Mouse (Mus musculus) neural tube, embryonic 12.5 days (tissue): ENCODE data around the gene Nkiras2. TPM values are rescaled to one million over a fixed set of nuclear protein-coding genes. Genes with fewer than 3 reads are reported as not detected.
"Not testable (repeated sequence)": the region's sequence is repeated elsewhere in the genome, so short reads cannot be mapped to it uniquely, and the experiment has no call there.

Experiments used
- ATAC-seq: fragments of 200-750 bp; cut with Nextera tagmentation; 2 replicates; pipeline ENCODE4 v1.8.0; 2017; ENCODE audit warnings: low read depth, mild to moderate bottlenecking, moderate TSS enrichment, moderate library complexity; ENCODE audit not compliant: low FRiP score
- H3K27ac ChIP-seq: fragments of 300-500 bp; sonication (generic); 2 replicates; pipeline ENCODE4 v1.5.1; 2016
- H3K27me3 ChIP-seq: fragments of 300-500 bp; sonication (generic); replicated peaks from 2 replicates; pipeline ENCODE4 v1.6.1; 2016; ENCODE audit warnings: mild to moderate bottlenecking
- H3K36me3 ChIP-seq: fragments of 300-500 bp; sonication (generic); 2 replicates; pipeline ENCODE4 v1.6.1; 2016; ENCODE audit warnings: mild to moderate bottlenecking
- H3K4me1 ChIP-seq: fragments of 300-500 bp; sonication (generic); 2 replicates; pipeline ENCODE4 v1.6.1; 2016
- H3K4me2 ChIP-seq: fragments of 300-500 bp; sonication (generic); replicated peaks from 2 replicates; pipeline ENCODE4 v1.6.1; 2016; ENCODE audit warnings: mild to moderate bottlenecking
- H3K4me3 ChIP-seq: fragments of 300-500 bp; sonication (generic); 2 replicates; pipeline ENCODE4 v1.5.1; 2016
- H3K9ac ChIP-seq: fragments of 300-500 bp; sonication (generic); 2 replicates; pipeline ENCODE4 v1.6.1; 2016; ENCODE audit warnings: mild to moderate bottlenecking
- H3K9me3 ChIP-seq: fragments of 300-500 bp; sonication (generic); 2 replicates; pipeline ENCODE4 v1.6.1; 2016; ENCODE audit warnings: mild to moderate bottlenecking
- WGBS: fragments of 180-500 bp; shearing (Covaris S2); methylation state at CpG from one replicate; pipeline ENCODE4 v1.1.7; 2016; 5-methylcytosine and 5-hydroxymethylcytosine counted together
- polyA plus RNA-seq: library from polyadenylated mRNA; unstranded; fragments of >200 nt; fragmentation: Nextera tagmentation; extraction: Ambion mirVana; gene quantifications from 2 replicates; pipeline ENCODE4 v1.2.1, GENCODE M21; 2016

Gene Nkiras2
- polyA plus RNA-seq, 1 experiment from 2014 or later = 106 TPM

DNA sequence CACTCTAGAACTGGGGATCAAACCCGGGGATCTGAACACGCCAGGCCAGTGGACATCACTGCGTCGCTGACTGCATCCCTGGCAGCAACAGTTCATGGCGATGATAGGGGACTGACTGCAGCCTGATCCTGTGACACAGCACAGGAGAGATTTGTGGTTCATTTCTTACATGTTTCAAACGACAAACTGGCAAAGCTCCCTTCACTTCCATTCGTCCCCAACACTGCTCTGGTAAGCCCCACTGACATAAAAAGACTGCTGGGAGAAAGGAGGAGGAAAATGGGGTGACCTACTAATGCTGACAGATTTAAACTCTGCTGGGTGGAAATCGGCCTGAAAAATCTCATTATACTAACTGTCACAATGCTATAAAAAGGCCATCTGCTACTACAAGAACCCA lies 15.2 kb upstream of the Nkiras2 start:
- H3K36me3 ChIP-seq = peaks cover 33% of the 10 kb centered on the region
- H3K27me3 ChIP-seq = no peaks in the 10 kb centered on the region
- no peaks in the 10 kb centered on the region for H3K9me3 ChIP-seq
- peaks cover 3% of the 10 kb centered on the region; the same call in 1 of the 2 replicates for H3K4me1 ChIP-seq
- no peak overlapping the region for H3K27ac ChIP-seq
- no peak for ATAC-seq
- H3K9ac ChIP-seq = no peak overlapping the region
- 86% methylated on average over 8 of the region's 8 CpGs for WGBS
- H3K4me3 ChIP-seq = no peak overlapping the region
- H3K4me2 ChIP-seq = no peak overlapping the region

DNA sequence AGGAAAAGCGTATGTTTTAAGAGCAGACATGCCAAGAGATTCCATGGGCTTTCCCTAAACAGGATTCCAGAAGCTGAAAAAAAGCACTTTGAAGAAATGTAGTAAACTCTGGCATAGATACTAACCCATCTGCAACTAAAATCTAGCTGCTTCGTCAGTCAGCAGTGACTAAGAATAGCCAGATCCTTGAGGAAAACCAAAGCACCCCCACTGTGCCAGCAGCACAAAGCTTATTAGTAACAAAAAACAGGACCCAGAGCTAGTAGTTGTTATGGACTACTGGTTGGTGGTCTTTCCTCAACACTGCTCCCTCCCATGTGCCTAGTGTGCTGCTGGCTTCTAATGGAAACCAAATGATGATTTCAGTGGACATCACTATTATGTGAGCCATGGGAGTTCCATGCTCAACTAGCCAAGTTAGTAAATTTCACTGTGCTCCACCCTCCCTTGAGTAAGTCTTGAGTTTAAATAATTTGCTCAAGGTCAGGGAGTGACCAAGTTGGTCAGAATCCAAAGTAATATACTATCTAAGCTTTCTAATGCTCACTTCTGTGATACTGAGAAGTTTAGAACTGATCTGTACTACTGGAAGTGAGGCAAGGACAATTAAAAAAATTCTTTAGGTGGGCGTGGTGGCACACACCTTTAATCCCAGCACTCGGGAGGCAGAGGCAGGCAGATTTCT lies 14.6 kb upstream of the Nkiras2 start:
- H3K4me1 ChIP-seq = peaks cover 3% of the 10 kb centered on the region; the same call in 1 of the 2 replicates
- peaks cover 27% of the 10 kb centered on the region for H3K36me3 ChIP-seq
- H3K27me3 ChIP-seq = no peaks in the 10 kb centered on the region
- H3K9me3 ChIP-seq = no peaks in the 10 kb centered on the region
- no peak overlapping the region for H3K4me3 ChIP-seq
- no peak overlapping the region for H3K27ac ChIP-seq
- no peak overlapping the region for H3K9ac ChIP-seq
- ATAC-seq = no peak
- 87% methylated on average over 4 of the region's 4 CpGs for WGBS
- H3K4me2 ChIP-seq = no peak overlapping the region

DNA sequence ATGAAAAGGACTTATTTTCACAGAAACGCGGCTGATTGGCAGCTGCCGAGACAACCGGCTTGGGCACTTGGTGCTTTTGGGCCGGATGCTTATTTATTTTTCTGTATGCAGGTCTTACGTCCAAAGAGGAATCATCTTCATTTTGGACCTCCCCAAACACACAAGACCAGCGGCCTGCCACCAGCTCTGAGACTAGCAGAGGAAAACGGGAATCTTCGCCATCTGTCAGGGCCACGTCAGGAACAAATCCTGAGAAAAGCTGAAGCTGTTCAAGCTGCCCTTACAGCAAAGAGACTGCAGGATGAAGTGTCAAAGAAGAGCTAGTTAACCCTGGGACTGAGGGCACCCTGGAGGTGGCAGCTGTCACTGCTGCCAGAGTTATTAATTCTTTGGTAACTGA lies 13.6 kb upstream of the Nkiras2 start:
- H3K36me3 ChIP-seq = peaks cover 18% of the 10 kb centered on the region
- H3K4me1 ChIP-seq = peaks cover 3% of the 10 kb centered on the region; the same call in 1 of the 2 replicates
- H3K4me3 ChIP-seq = no peak overlapping the region
- H3K27ac ChIP-seq = no peak overlapping the region
- no peaks in the 10 kb centered on the region for H3K9me3 ChIP-seq
- H3K9ac ChIP-seq = no peak overlapping the region
- H3K4me2 ChIP-seq = no peak overlapping the region
- WGBS = 86% methylated on average over 10 of the region's 10 CpGs
- no peak for ATAC-seq
- no peaks in the 10 kb centered on the region for H3K27me3 ChIP-seq

DNA sequence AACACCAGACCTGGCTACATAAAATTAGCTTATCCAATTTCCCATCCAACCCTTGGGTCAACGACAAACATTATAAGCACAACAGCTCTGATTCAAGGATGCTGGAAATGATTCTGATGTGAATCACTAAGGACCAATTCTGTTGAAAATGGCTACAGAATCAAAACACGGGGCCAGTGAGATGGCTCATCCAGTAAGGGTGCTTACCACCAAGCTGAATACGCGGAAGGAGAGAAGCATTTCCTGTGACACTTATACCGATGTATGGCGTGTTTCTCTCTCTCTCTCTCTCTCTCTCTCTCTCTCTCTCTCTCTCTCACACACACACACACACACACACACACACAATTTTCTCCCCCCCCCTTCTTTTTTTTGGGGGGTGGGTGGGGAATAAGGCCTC lies 11.9 kb upstream of the Nkiras2 start:
- Histone ChIP-seq H3K27ac (no peak overlapping the region), H3K4me3 (no peak overlapping the region), H3K9ac (no peak overlapping the region), H3K4me2 (no peak overlapping the region), H3K36me3 (peaks cover 5% of the 10 kb centered on the region), H3K27me3 (no peaks in the 10 kb centered on the region), H3K4me1 (peaks cover 3% of the 10 kb centered on the region; the same call in 1 of the 2 replicates), H3K9me3 (no peaks in the 10 kb centered on the region)
- WGBS = 92% methylated on average over 6 of the region's 6 CpGs
- ATAC-seq = no peak

DNA sequence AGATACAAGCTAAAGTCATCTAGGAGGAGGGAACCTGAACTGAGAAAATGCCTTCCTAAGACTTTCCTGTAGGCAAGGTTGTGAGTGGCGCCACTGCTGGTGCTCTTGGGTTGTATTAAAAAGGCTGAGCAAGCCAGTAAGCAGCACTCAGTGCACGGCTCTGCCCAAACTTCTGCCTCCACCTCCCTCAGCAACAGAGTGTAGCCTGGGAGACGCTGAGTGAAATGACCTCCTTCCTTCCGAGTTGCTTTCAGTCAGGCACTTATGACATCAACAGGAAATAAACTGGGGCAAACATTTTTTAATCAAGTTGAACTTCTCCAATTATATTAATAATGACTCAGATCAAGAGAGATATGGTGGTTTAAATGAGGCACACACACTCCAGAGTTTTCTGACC lies 10.2 kb upstream of the Nkiras2 start:
- peaks cover 5% of the 10 kb centered on the region for H3K36me3 ChIP-seq
- no peak overlapping the region for H3K4me3 ChIP-seq
- H3K4me1 ChIP-seq = peaks cover 3% of the 10 kb centered on the region; the same call in 1 of the 2 replicates
- ATAC-seq = no peak
- no peaks in the 10 kb centered on the region for H3K9me3 ChIP-seq
- H3K9ac ChIP-seq = no peak overlapping the region
- H3K27me3 ChIP-seq = no peaks in the 10 kb centered on the region
- 82% methylated on average over 4 of the region's 4 CpGs for WGBS
- H3K27ac ChIP-seq = no peak overlapping the region
- H3K4me2 ChIP-seq = no peak overlapping the region

GRCm38 (mm10) chr11:100609355-100609996 lies 9.6 kb upstream of the Nkiras2 start:
- Histone ChIP-seq H3K9ac (no peak overlapping the region), H3K4me1 (peaks cover under 1% of the 10 kb centered on the region; the same call in 1 of the 2 replicates), H3K4me2 (no peak overlapping the region), H3K36me3 (peaks cover 5% of the 10 kb centered on the region), H3K27me3 (no peaks in the 10 kb centered on the region), H3K27ac (no peak overlapping the region), H3K4me3 (no peak overlapping the region), H3K9me3 (no peaks in the 10 kb centered on the region)
- WGBS = 90% methylated on average over 5 of the region's 5 CpGs
- no peak for ATAC-seq

DNA sequence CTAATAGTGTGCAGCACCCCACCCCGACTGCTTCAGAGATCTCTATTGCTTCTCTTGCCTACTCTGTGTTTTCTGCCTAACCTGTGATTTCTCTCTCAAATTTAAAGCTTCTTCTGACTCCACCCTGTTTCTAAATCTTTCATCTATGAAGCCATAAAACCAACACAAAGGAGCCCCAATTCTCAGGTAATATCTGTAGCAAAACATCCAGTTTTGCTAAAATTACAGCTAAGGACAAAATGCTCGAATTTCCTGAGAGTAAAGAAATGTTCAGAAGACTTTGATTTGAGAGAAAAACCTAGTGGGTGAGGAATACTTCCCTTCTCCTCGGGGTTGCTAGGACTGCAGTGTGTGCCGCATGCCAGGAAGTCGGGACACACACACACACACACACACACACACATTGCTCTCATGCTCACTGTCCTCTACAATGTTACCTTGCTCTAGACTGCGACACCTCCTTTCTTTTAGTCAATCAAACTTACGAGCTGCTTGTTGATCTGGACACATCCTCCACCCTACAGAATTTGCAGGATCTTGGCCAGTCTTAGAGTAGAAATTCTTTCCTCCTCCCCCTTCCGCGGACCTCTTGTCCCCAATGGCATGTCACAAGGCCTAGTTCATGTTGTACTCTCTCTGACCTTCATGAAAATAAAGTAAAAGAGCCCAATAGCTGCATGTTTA lies 8.9 kb upstream of the Nkiras2 start:
- no peak overlapping the region for H3K4me3 ChIP-seq
- no peak for ATAC-seq
- H3K9me3 ChIP-seq = no peaks in the 10 kb centered on the region
- 86% methylated on average over 9 of the region's 9 CpGs for WGBS
- H3K27ac ChIP-seq = no peak overlapping the region
- H3K9ac ChIP-seq = no peak overlapping the region
- H3K4me2 ChIP-seq = no peak overlapping the region
- no peaks in the 10 kb centered on the region for H3K4me1 ChIP-seq
- H3K27me3 ChIP-seq = no peaks in the 10 kb centered on the region
- H3K36me3 ChIP-seq = peaks cover 5% of the 10 kb centered on the region

GRCm38 (mm10) chr11:100611627-100612026 lies 7.4 kb upstream of the Nkiras2 start:
- H3K36me3 ChIP-seq = peaks cover 5% of the 10 kb centered on the region
- H3K4me2 ChIP-seq = no peak overlapping the region
- no peaks in the 10 kb centered on the region for H3K4me1 ChIP-seq
- H3K27me3 ChIP-seq = no peaks in the 10 kb centered on the region
- no peak overlapping the region for H3K27ac ChIP-seq
- 94% methylated on average over 6 of the region's 6 CpGs for WGBS
- H3K9ac ChIP-seq = no peak overlapping the region
- H3K4me3 ChIP-seq = no peak overlapping the region
- ATAC-seq = no peak
- H3K9me3 ChIP-seq = no peaks in the 10 kb centered on the region

GRCm38 (mm10) chr11:100613241-100613640 lies 5.8 kb upstream of the Nkiras2 start:
- peaks cover 2% of the 10 kb centered on the region for H3K36me3 ChIP-seq
- 89% methylated on average over 3 of the region's 3 CpGs for WGBS

DNA sequence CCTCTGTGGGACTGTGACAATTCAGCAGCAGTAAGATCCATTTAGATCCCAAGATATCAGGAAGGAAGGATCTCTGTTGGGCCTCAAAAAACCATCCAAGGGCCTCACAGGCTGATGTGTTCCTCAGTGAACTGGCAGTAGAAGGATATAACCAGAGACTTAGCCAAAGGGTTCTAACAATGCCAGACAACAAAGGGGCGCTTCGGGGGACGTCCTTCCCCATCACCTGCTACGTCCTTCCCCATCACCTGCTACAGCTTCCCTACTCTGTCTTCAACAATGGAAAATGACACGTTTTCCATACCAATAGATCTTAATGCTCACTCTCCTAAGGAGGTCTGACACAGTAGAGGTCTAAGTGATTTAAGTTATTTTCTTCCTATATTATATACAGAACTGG lies 2.7 kb upstream of the Nkiras2 start:
- Histone ChIP-seq H3K27me3 (no peaks in the 10 kb centered on the region), H3K9me3 (no peaks in the 10 kb centered on the region), H3K4me3 (no peak overlapping the region), H3K9ac (no peak overlapping the region), H3K4me1 (peaks cover 11% of the 10 kb centered on the region), H3K36me3 (no peaks in the 10 kb centered on the region; the same call in 1 of the 2 replicates), H3K4me2 (no peak overlapping the region), H3K27ac (no peak overlapping the region)
- ATAC-seq = no peak
- 88% methylated on average over 5 of the region's 5 CpGs for WGBS

More at GRCm38 (mm10) chr11:100613241-100613640, 5.8 kb upstream of the Nkiras2 start:
- Histone ChIP-seq H3K4me1 (peaks cover 9% of the 10 kb centered on the region), H3K9ac (no peak overlapping the region), H3K27ac (no peak overlapping the region), H3K4me3 (no peak overlapping the region), H3K9me3 (no peaks in the 10 kb centered on the region), H3K4me2 (no peak overlapping the region), H3K27me3 (no peaks in the 10 kb centered on the region)
- ATAC-seq = no peak

- H3K4me3 ChIP-seq = not testable (repeated sequence)
Measured at GRCm38 (mm10) chr11:100616836-100617235, 2.2 kb upstream of the Nkiras2 start.

DNA sequence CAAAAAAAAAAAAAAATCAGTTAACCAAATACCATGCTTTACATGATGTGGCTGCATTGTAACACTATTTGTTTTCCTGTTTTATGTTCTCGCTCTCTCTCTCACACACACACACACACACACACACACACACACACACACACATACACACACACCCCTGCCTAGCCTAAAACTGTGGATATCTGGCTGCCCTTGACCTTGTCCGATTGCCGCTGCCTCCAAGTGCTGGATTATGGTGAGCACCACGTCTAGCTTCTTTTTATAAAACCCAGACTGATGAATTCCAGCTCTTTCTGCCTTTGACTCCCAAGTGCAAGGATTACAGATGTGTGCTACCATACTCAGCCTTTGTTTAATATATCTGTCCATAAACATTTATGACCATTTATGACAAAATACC lies 1.6 kb upstream of the Nkiras2 start:
- WGBS = 94% methylated on average over 4 of the region's 4 CpGs
- peak overlapping the region; percentile 87 for H3K4me2 ChIP-seq
- H3K9me3 ChIP-seq = no peaks in the 10 kb centered on the region
- H3K27me3 ChIP-seq = no peaks in the 10 kb centered on the region
- peak overlapping the region; percentile 89; the same call in 1 of the 2 replicates for H3K4me3 ChIP-seq
- no peaks in the 10 kb centered on the region for H3K36me3 ChIP-seq
- no peak overlapping the region for H3K9ac ChIP-seq
- no peak for ATAC-seq
- H3K4me1 ChIP-seq = peaks cover 11% of the 10 kb centered on the region
- H3K27ac ChIP-seq = no peak overlapping the region

More at GRCm38 (mm10) chr11:100616836-100617235, 2.2 kb upstream of the Nkiras2 start:
- H3K36me3 ChIP-seq, ATAC-seq, H3K27me3 ChIP-seq, H3K27ac ChIP-seq, H3K9me3 ChIP-seq, H3K4me2 ChIP-seq, H3K9ac ChIP-seq: not testable (repeated sequence)
- WGBS = 92% methylated on average over 7 of the region's 7 CpGs
- H3K4me1 ChIP-seq = peaks cover 11% of the 10 kb centered on the region
